Mouse (Mus musculus) layer of hippocampus, adult 18-20 months (tissue): ENCODE results near the gene Tspan17. TPM values are rescaled to one million over a fixed set of nuclear protein-coding genes. Genes with fewer than 3 reads are reported as not detected.
"Not testable (repeated sequence)": the region's sequence is repeated elsewhere in the genome, so short reads cannot be mapped to it uniquely, and the experiment has no call there.

Experiments used
- DNase-seq, 2 experiments: peaks; one replicate each; pipeline ENCODE4 v3.0.0; 2022; ENCODE audit warnings: low spot score in 2 of 2
- total RNA-seq, 2 experiments: library from RNA; stranded (reverse); gene quantifications; 2 replicates each; pipeline ENCODE4 v1.2.3; 2021

Gene Tspan17
- total RNA-seq, 2 experiments from 2014 or later: 75.8 to 78.0 TPM

GRCm38 (mm10) chr13:54760906-54761305 is 28.3 kb upstream of the Tspan17 start:
- DNase-seq: no peak

GRCm38 (mm10) chr13:54765281-54766191 is 23.6 kb upstream of the Tspan17 start:
- DNase-seq: no peak

- DNase-seq: peak; percentile 84 to 86
These were observed 22.9 kb upstream of the Tspan17 start, which contains the start of gene Sncb for GRCm38 (mm10) chr13:54766192-54766768. Gene Sncb, minus strand, starts transcription at chr13:54766595.

- no peak for DNase-seq
These were observed 22.2 kb upstream of the Tspan17 start for GRCm38 (mm10) chr13:54767012-54767411.

GRCm38 (mm10) chr13:54780592-54780991 is 8.6 kb upstream of the Tspan17 start:
- DNase-seq: peak; percentile 58 to 75

- peak in 1 of 2 experiments; percentile 66 for DNase-seq
These were observed 8.1 kb upstream of the Tspan17 start for GRCm38 (mm10) chr13:54781086-54781485.

- no peak for DNase-seq
These were observed 5.9 kb upstream of the Tspan17 start for GRCm38 (mm10) chr13:54783235-54783634.

- no peak for DNase-seq
These were observed 5.5 kb upstream of the Tspan17 start, which contains the start of gene Eif4e1b for GRCm38 (mm10) chr13:54783698-54784097. Gene Eif4e1b, plus strand, starts transcription at chr13:54783998.

GRCm38 (mm10) chr13:54787591-54787990 is 1.6 kb upstream of the Tspan17 start:
- not testable (repeated sequence) for DNase-seq

- peak in 1 of 2 experiments; percentile 66 for DNase-seq
These were observed 602 bp downstream of the Tspan17 start for GRCm38 (mm10) chr13:54789561-54790397.

- no peak for DNase-seq
These were observed 3.4 kb downstream of the Tspan17 start for GRCm38 (mm10) chr13:54792259-54793230.

GRCm38 (mm10) chr13:54794002-54794577 is 4.9 kb downstream of the Tspan17 start:
- peak in 1 of 2 experiments; percentile 68 for DNase-seq

GRCm38 (mm10) chr13:54794843-54795242 is 5.7 kb downstream of the Tspan17 start:
- no peak for DNase-seq

- peak in 1 of 2 experiments; percentile 79 for DNase-seq
These were observed 8.2 kb downstream of the Tspan17 start for GRCm38 (mm10) chr13:54797356-54797755.

GRCm38 (mm10) chr13:54797861-54798643 is 8.9 kb downstream of the Tspan17 start:
- DNase-seq: no peak

GRCm38 (mm10) chr13:54798740-54799139 is 9.6 kb downstream of the Tspan17 start:
- DNase-seq: peak; percentile 65 to 83

- DNase-seq: peak; percentile 79 to 93
These were observed 10.5 kb downstream of the Tspan17 start for GRCm38 (mm10) chr13:54799701-54800100.

- peak in 1 of 2 experiments; percentile 59 for DNase-seq
These were observed 11.0 kb downstream of the Tspan17 start for GRCm38 (mm10) chr13:54800206-54800605.

GRCm38 (mm10) chr13:54803010-54803409 is 13.8 kb downstream of the Tspan17 start:
- no peak for DNase-seq
